Mouse (Mus musculus) brain, embryonic 14.5 days (tissue): ENCODE results near the gene Pex14. TPM values are rescaled to one million over a fixed set of nuclear protein-coding genes. Genes with fewer than 3 reads are reported as not detected.

ENCODE experiments used
- DNase-seq: peaks from one replicate; pipeline ENCODE4 v3.0.0-alpha.2; 2011; ENCODE audit warnings: low read depth
- CTCF ChIP-seq: fragments of 200-500 bp; IDR thresholded peaks from 2 replicates; pipeline ENCODE4 v1.5.1; 2012; ENCODE audit warnings: inconsistent platforms, mild to moderate bottlenecking, moderate library complexity, borderline replicate concordance; ENCODE audit not compliant: insufficient read depth, insufficient read length; ENCODE audit errors: extremely low read depth
- POLR2A ChIP-seq: fragments of 200-500 bp; IDR thresholded peaks from 2 replicates; pipeline ENCODE4 v1.6.1; 2012; ENCODE audit warnings: mild to moderate bottlenecking, inconsistent platforms, borderline replicate concordance; ENCODE audit not compliant: poor library complexity, insufficient read depth, insufficient read length, severe bottlenecking; ENCODE audit errors: extremely low read depth
- polyA plus RNA-seq: library from polyadenylated mRNA; depleted of rRNA; stranded (reverse); fragments of >200 nt; gene quantifications from 2 replicates; pipeline ENCODE4 v1.2.3, GENCODE M21; 2012

Gene Pex14
- polyA plus RNA-seq, 1 experiment, result 35.1 TPM

DNA sequence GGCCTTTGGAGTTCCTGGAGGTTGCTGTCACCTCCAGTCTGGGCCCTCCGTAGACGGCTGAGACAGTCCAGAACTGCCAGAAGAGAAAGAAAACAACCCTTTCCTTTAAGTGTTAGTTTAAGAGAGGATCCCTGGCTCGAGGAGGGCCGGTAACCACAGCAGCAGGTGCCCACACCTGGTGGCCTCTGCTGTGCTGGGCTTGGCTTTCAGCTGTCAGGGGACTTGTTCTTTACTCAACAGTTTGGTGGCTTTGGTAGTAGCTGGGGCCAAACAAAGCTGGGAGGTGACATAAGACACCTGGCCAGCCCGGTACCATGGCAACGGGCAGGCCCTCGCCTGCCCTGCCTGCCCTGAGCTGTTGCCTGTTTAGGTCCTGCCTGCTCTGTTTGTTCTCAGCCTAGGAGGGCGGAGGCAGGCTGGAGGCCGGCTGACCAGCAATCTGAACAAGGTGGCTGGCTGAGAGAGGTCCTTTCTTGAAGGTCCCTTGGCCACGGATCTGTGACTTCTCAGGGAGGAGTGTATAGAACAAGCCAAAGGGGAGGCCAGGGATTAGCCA is 151.8 kb downstream of the Pex14 start:
- TF ChIP-seq CTCF (no peak), POLR2A (no peak)
- no peak for DNase-seq

GRCm38 (mm10) chr4:148946071-148946470 is 153.6 kb downstream of the Pex14 start:
- DNase-seq, result no peak

DNA sequence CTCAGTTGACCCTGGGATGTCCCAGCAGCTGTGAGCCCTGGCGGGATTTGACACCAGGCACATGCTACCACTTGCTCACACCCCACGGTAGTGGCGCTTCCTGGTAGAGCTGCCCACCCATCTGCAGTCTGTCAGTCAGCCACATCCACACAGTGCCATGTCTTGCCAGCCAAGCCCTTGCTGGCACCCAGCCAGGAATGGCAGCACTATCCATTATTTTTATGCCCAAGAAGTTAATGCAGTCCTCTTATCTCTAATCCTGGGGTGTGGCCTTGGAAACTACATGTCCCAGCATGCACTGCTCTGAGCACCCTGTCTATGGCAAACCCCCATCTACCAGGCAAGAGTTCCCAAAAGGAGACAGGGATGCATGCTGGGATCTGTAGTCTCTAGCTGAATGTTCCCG is 154.2 kb downstream of the Pex14 start:
- peak; percentile 80 for DNase-seq
- no peak for TF ChIP-seq CTCF
- TF ChIP-seq POLR2A, result no peak

More at GRCm38 (mm10) chr4:148946071-148946470, 153.6 kb downstream of the Pex14 start:
- TF ChIP-seq POLR2A (no peak), CTCF (no peak)

DNA sequence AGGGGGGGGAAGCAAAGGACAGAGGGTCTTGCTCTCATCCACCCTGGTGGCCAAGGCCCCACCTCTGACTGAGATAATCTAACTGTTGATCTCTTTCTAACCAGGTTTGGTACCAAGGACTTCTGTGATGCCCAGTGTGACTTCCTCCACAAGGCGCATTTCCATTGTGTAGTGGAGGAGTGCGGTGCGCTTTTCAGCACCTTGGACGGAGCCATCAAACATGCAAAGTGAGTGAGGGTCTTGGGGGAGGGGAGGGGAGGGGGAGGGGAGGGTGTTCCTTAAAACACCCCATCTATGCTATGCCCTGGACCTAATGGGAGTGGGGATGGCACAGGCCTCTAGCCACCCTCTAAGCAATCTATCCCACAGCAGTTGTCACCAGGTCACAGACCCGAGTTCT is 156.6 kb downstream of the Pex14 start:
- TF ChIP-seq CTCF (no peak), POLR2A (no peak)
- no peak for DNase-seq

GRCm38 (mm10) chr4:148941321-148941720 is 158.4 kb downstream of the Pex14 start:
- TF ChIP-seq CTCF (no peak), POLR2A (no peak)
- no peak for DNase-seq

DNA sequence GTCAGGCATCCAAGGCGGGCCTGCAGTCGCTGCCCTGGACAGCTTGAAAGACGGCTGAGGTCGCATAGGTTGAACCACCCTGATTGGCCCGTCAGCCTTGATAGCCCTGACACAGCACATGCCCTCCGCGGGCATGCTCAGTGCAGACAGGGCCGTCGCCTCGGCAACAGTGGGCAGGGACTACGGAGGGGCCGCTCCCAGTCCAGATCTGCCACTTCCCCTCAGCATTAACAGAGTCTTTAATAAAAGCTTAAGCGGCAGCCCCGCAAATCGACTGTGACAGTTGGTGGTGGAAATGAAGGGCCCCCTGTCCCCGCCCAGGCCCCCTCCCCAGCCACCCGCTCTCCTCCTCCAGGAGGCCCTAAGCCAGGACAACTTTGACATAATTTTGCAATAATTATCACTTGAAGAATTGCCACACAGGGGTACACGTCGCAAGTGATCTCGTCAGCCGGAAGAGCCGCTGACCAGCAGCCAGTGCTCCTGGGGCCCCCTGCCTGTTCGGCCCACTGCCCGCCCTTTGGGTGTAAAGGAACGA is 158.9 kb downstream of the Pex14 start:
- DNase-seq, result peak; percentile 91
- no peak for TF ChIP-seq CTCF
- no peak for TF ChIP-seq POLR2A

DNA sequence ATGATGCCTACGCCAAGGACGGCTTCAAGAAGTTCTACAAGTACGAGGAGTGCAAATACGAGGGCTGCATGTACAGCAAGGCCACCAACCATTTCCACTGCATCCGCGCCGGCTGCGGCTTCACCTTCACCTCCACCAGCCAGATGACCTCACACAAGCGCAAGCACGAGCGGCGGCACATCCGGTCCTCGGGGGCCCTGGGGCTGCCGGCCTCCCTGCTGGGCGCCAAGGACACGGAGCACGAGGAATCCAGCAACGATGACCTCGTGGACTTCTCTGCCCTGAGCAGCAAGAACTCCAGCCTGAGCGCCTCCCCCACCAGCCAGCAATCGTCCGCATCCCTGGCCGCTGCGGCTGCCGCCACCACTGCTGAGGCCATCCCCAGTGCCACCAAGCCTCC is 161.1 kb downstream of the Pex14 start:
- DNase-seq, result no peak
- TF ChIP-seq POLR2A (no peak), CTCF (no peak)

- TF ChIP-seq CTCF (no peak), POLR2A (no peak)
These were observed 162.9 kb downstream of the Pex14 start for GRCm38 (mm10) chr4:148936727-148937126.

GRCm38 (mm10) chr4:148936111-148936510 is 163.6 kb downstream of the Pex14 start:
- no peak for DNase-seq
- TF ChIP-seq POLR2A, result no peak
- TF ChIP-seq CTCF, result no peak

More at GRCm38 (mm10) chr4:148936727-148937126, 162.9 kb downstream of the Pex14 start:
- DNase-seq, result no peak

DNA sequence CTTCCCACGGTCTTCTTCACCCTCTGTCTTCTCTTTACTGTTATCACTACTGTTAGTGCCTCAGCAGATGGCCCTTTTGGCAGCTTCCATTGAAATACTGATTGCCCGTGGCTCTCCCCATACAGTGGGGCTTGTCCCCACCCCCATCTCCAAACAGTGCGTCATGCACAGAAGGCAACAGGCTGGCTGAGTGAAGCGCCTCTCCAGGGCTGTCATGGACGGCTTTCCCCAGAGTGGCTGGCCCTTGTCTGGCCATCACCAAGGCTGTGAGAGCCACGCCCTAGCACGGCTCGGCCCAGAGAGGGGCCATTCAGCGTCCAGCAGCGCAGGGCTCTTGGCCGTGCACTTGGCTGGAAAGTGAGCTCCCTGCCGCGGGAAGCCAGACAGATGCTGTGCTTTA is 164.5 kb downstream of the Pex14 start:
- TF ChIP-seq CTCF, result no peak
- no peak for TF ChIP-seq POLR2A
- DNase-seq, result peak; percentile 72

DNA sequence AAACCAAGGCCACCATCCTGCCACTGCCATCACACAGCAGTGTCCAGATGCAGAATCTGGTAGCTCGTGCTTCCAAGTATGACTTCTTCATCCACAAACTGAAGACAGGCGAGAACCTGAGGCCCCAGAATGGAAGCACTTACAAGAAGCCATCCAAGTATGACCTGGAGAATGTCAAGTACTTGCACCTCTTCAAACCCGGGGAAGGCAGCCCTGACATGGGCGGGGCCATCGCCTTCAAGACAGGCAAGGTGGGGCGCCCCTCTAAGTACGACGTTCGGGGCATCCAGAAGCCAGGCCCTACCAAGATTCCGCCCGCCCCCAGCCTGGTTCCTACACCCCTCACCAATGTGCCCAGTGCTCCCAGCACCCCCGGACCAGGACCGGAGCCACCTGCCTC is 166.6 kb downstream of the Pex14 start:
- TF ChIP-seq POLR2A (no peak), CTCF (no peak)
- no peak for DNase-seq

GRCm38 (mm10) chr4:148930721-148931229 is 168.9 kb downstream of the Pex14 start:
- DNase-seq, result no peak
- TF ChIP-seq POLR2A (no peak), CTCF (no peak)

DNA sequence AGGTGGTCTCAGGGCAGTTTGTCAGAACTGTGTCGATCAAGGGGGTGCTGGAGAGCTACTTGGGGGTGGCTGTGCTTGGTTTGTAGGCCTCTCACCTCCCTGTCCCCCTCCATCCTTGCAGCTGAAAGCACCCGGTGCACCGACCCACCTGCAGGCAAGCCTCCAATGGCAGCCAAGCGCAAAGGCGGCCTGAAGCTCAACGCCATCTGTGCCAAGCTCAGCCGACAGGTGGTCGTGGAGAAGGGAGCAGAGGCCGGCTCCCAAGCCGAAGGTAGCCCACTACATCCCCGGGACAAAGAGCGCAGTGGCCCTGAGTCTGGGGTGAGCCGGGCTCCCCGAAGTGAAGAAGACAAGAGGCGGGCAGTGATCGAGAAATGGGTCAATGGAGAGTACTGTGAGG is 170.8 kb downstream of the Pex14 start:
- no peak for TF ChIP-seq POLR2A
- no peak for TF ChIP-seq CTCF
- DNase-seq, result no peak

DNA sequence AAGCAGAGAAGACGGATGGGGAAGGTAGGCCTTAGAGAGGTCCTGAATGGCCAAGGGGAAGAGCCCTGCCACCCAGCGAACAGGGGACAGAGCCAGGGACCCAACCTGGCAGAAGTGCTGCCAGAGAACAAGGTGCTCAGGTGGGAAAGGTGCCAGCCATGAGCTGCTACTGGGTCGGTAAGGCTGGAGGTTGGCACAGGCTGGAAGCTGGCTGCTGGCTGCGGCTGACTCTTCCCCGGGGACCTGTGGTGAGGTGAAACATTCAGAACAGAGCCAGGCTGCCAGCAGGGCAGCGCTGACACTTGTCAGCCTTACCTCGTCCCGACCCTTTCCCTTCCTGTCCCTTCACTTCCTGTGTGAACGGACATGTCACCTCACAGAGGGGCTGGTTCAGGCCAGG is 171.4 kb downstream of the Pex14 start:
- TF ChIP-seq CTCF, result no peak
- no peak for TF ChIP-seq POLR2A
- no peak for DNase-seq
